Mouse (Mus musculus) lung, postnatal 0 days (tissue): Measurements from ENCODE around the gene Fbxo8.

Experiments
- CTCF ChIP-seq: IDR thresholded peaks from 2 replicates; pipeline ENCODE4 v1.5.1; 2016; ENCODE audit warnings: antibody characterized with exemption, mild to moderate bottlenecking
- EP300 ChIP-seq: IDR thresholded peaks from 2 replicates; pipeline ENCODE4 v1.6.1; 2016; ENCODE audit warnings: antibody characterized with exemption, mild to moderate bottlenecking, control low read depth

DNA sequence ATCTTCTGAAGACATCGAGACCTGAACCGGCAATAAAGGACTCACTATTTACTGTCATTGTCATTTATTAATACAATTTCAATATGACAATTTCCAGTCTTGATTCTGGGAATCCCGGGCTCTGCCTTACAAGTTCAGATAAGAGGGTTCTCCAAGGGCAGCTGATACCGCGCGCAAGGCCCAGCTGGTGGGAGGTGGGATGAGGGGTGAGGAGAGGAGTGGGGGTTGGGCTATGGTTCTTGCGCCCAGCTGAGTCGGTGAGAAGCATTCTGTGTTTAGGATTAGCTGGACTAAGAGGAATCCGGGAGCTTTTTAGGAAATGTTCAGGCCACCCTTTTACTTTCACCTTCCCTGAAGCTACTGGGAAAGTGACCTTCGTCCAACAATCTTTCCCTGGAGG, 69.8 kb downstream of the Fbxo8 start:
- no peak for TF ChIP-seq CTCF
- no peak for TF ChIP-seq EP300
